Mouse (Mus musculus): ENCODE results near the gene Ppp2r3c. TPM values are rescaled to one million over a fixed set of nuclear protein-coding genes. Genes with fewer than 3 reads are reported as not detected.
A peak's percentile ranks its signal among the peaks of the same experiment; 100 is the strongest.

Ppp2r3c gene
- polyA plus RNA-seq, 2 experiments: 12.4 to 12.5 TPM

GRCm38 (mm10) chr12:55315192-55315591 lies 12.4 kb upstream of the Ppp2r3c start:
- peak; percentile 73; the same call in 1 of the 2 replicates for ATAC-seq (ENCODE audit: low FRiP score, low read depth)
- Histone ChIP-seq H3K27me3 (ENCODE audit: control insufficient read depth, insufficient read depth, low read length) (no peaks in the 10 kb centered on the region), H3K9me3 (ENCODE audit: control insufficient read depth, low read length) (no peaks in the 10 kb centered on the region), H3K4me3 (replicated peaks; ENCODE audit: low read length) (no peak overlapping the region), H3K27ac (replicated peaks; ENCODE audit: low read depth, low read length) (no peak overlapping the region), H3K4me2 (replicated peaks; ENCODE audit: low read depth, low read length, severe bottlenecking) (no peak overlapping the region), H3K9ac (ENCODE audit: low read depth, low read length, severe bottlenecking) (no peak overlapping the region), H3K4me1 (ENCODE audit: control insufficient read depth, insufficient read depth, low read length) (no peaks in the 10 kb centered on the region), H3K36me3 (ENCODE audit: control insufficient read depth, insufficient read depth, low read length) (0 out of 2 replicates have a peak, but pooled peaks cover 3% of the 10 kb centered on the region)
- peak; percentile 92 for DNase-seq (ENCODE audit: low spot score)
- no peak for TF ChIP-seq POLR2A (IDR thresholded peaks at IDR 0.05; ENCODE audit: borderline replicate concordance, extremely low read depth, insufficient read depth, insufficient read length)
- WGBS: 33% methylated on average over 5 of the region's 5 CpGs

- TF ChIP-seq POLR2A (IDR thresholded peaks at IDR 0.05; ENCODE audit: borderline replicate concordance, extremely low read depth, insufficient read depth, insufficient read length): no peak
These were observed 11.1 kb upstream of the Ppp2r3c start for GRCm38 (mm10) chr12:55313901-55314300.

GRCm38 (mm10) chr12:55311841-55312240 lies 9.0 kb upstream of the Ppp2r3c start:
- ATAC-seq (ENCODE audit: low FRiP score, low read depth): no peak
- Histone ChIP-seq H3K27me3 (ENCODE audit: control insufficient read depth, insufficient read depth, low read length) (no peaks in the 10 kb centered on the region), H3K4me3 (replicated peaks; ENCODE audit: low read length) (no peak overlapping the region), H3K9ac (ENCODE audit: low read depth, low read length, severe bottlenecking) (no peak overlapping the region), H3K4me2 (replicated peaks; ENCODE audit: low read depth, low read length, severe bottlenecking) (no peak overlapping the region), H3K4me1 (ENCODE audit: control insufficient read depth, insufficient read depth, low read length) (no peaks in the 10 kb centered on the region), H3K27ac (replicated peaks; ENCODE audit: low read depth, low read length) (no peak overlapping the region), H3K9me3 (ENCODE audit: control insufficient read depth, low read length) (no peaks in the 10 kb centered on the region), H3K36me3 (ENCODE audit: control insufficient read depth, insufficient read depth, low read length) (peaks cover 14% of the 10 kb centered on the region)
- WGBS: 88% methylated on average over 7 of the region's 7 CpGs
- TF ChIP-seq POLR2A (IDR thresholded peaks at IDR 0.05; ENCODE audit: borderline replicate concordance, extremely low read depth, insufficient read depth, insufficient read length): no peak
- DNase-seq (ENCODE audit: low spot score): no peak

More at GRCm38 (mm10) chr12:55313901-55314300, 11.1 kb upstream of the Ppp2r3c start:
- WGBS: 89% methylated on average over 5 of the region's 5 CpGs
- peaks cover 11% of the 10 kb centered on the region; the same call in 1 of the 2 replicates for H3K36me3 ChIP-seq (ENCODE audit: control insufficient read depth, insufficient read depth, low read length)
- H3K27ac ChIP-seq (replicated peaks; ENCODE audit: low read depth, low read length): no peak overlapping the region
- no peak overlapping the region for H3K4me3 ChIP-seq (replicated peaks; ENCODE audit: low read length)
- DNase-seq (ENCODE audit: low spot score): no peak
- no peaks in the 10 kb centered on the region for H3K4me1 ChIP-seq (ENCODE audit: control insufficient read depth, insufficient read depth, low read length)
- H3K9me3 ChIP-seq (ENCODE audit: control insufficient read depth, low read length): no peaks in the 10 kb centered on the region
- no peaks in the 10 kb centered on the region for H3K27me3 ChIP-seq (ENCODE audit: control insufficient read depth, insufficient read depth, low read length)
- ATAC-seq (ENCODE audit: low FRiP score, low read depth): no peak
- no peak overlapping the region for H3K9ac ChIP-seq (ENCODE audit: low read depth, low read length, severe bottlenecking)
- no peak overlapping the region for H3K4me2 ChIP-seq (replicated peaks; ENCODE audit: low read depth, low read length, severe bottlenecking)

GRCm38 (mm10) chr12:55309501-55309900 lies 6.7 kb upstream of the Ppp2r3c start:
- no peak for DNase-seq (ENCODE audit: low spot score)
- Histone ChIP-seq H3K27me3 (ENCODE audit: control insufficient read depth, insufficient read depth, low read length) (no peaks in the 10 kb centered on the region), H3K9me3 (ENCODE audit: control insufficient read depth, low read length) (no peaks in the 10 kb centered on the region), H3K4me2 (replicated peaks; ENCODE audit: low read depth, low read length, severe bottlenecking) (no peak overlapping the region), H3K36me3 (ENCODE audit: control insufficient read depth, insufficient read depth, low read length) (peaks cover 18% of the 10 kb centered on the region), H3K9ac (ENCODE audit: low read depth, low read length, severe bottlenecking) (no peak overlapping the region), H3K27ac (replicated peaks; ENCODE audit: low read depth, low read length) (no peak overlapping the region), H3K4me1 (ENCODE audit: control insufficient read depth, insufficient read depth, low read length) (no peaks in the 10 kb centered on the region), H3K4me3 (replicated peaks; ENCODE audit: low read length) (no peak overlapping the region)
- no peak for ATAC-seq (ENCODE audit: low FRiP score, low read depth)
- 78% methylated on average over 8 of the region's 8 CpGs for WGBS
- TF ChIP-seq POLR2A (IDR thresholded peaks at IDR 0.05; ENCODE audit: borderline replicate concordance, extremely low read depth, insufficient read depth, insufficient read length): no peak

GRCm38 (mm10) chr12:55308731-55309130 lies 5.9 kb upstream of the Ppp2r3c start:
- no peak overlapping the region for H3K27ac ChIP-seq (replicated peaks; ENCODE audit: low read depth, low read length)
- ATAC-seq (ENCODE audit: low FRiP score, low read depth) (no peak), DNase-seq (ENCODE audit: low spot score) (no peak)
- H3K9ac ChIP-seq (ENCODE audit: low read depth, low read length, severe bottlenecking): no peak overlapping the region
- no peaks in the 10 kb centered on the region for H3K27me3 ChIP-seq (ENCODE audit: control insufficient read depth, insufficient read depth, low read length)
- H3K4me3 ChIP-seq (replicated peaks; ENCODE audit: low read length): no peak overlapping the region
- peaks cover 4% of the 10 kb centered on the region for H3K4me1 ChIP-seq (ENCODE audit: control insufficient read depth, insufficient read depth, low read length)
- TF ChIP-seq POLR2A (IDR thresholded peaks at IDR 0.05; ENCODE audit: borderline replicate concordance, extremely low read depth, insufficient read depth, insufficient read length): no peak
- H3K4me2 ChIP-seq (replicated peaks; ENCODE audit: low read depth, low read length, severe bottlenecking): no peak overlapping the region
- H3K36me3 ChIP-seq (ENCODE audit: control insufficient read depth, insufficient read depth, low read length): peaks cover 18% of the 10 kb centered on the region
- H3K9me3 ChIP-seq (ENCODE audit: control insufficient read depth, low read length): no peaks in the 10 kb centered on the region
- WGBS: 96% methylated on average over 9 of the region's 9 CpGs

GRCm38 (mm10) chr12:55307566-55307965 lies 4.8 kb upstream of the Ppp2r3c start:
- ATAC-seq (ENCODE audit: low FRiP score, low read depth): no peak
- no peaks in the 10 kb centered on the region for H3K27me3 ChIP-seq (ENCODE audit: control insufficient read depth, insufficient read depth, low read length)
- H3K4me1 ChIP-seq (ENCODE audit: control insufficient read depth, insufficient read depth, low read length): peaks cover 5% of the 10 kb centered on the region
- peaks cover 18% of the 10 kb centered on the region for H3K36me3 ChIP-seq (ENCODE audit: control insufficient read depth, insufficient read depth, low read length)
- no peak for TF ChIP-seq POLR2A (IDR thresholded peaks at IDR 0.05; ENCODE audit: borderline replicate concordance, extremely low read depth, insufficient read depth, insufficient read length)
- H3K9ac ChIP-seq (ENCODE audit: low read depth, low read length, severe bottlenecking): no peak overlapping the region
- H3K4me2 ChIP-seq (replicated peaks; ENCODE audit: low read depth, low read length, severe bottlenecking): no peak overlapping the region
- no peak overlapping the region for H3K4me3 ChIP-seq (replicated peaks; ENCODE audit: low read length)
- 88% methylated on average over 6 of the region's 6 CpGs for WGBS
- no peak for DNase-seq (ENCODE audit: low spot score)
- H3K9me3 ChIP-seq (ENCODE audit: control insufficient read depth, low read length): no peaks in the 10 kb centered on the region
- H3K27ac ChIP-seq (replicated peaks; ENCODE audit: low read depth, low read length): no peak overlapping the region
